Mouse (Mus musculus) limb, embryonic 10.5 days (tissue): ENCODE measurements around the gene Fancl. TPM values are rescaled to one million over a fixed set of nuclear protein-coding genes. Genes with fewer than 3 reads are reported as not detected.

Experiments used
- DNase-seq: peaks from one replicate; pipeline ENCODE4 v3.0.0-alpha.2; 2017; ENCODE audit warnings: low spot score
- H3K27ac ChIP-seq: fragments of 300-500 bp; sonication (generic); 2 replicates; pipeline ENCODE4 v1.5.1; 2016; ENCODE audit warnings: mild to moderate bottlenecking
- H3K27me3 ChIP-seq: fragments of 300-500 bp; sonication (generic); 2 replicates; pipeline ENCODE4 v1.6.1; 2016; ENCODE audit warnings: low read depth, mild to moderate bottlenecking; ENCODE audit not compliant: poor library complexity, severe bottlenecking
- H3K36me3 ChIP-seq: fragments of 300-500 bp; sonication (generic); 2 replicates; pipeline ENCODE4 v1.6.1; 2016; ENCODE audit warnings: mild to moderate bottlenecking, moderate library complexity
- H3K4me1 ChIP-seq: fragments of 300-500 bp; sonication (generic); 2 replicates; pipeline ENCODE4 v1.6.1; 2016
- H3K4me3 ChIP-seq: fragments of 300-500 bp; sonication (generic); 2 replicates; pipeline ENCODE4 v1.5.1; 2016; ENCODE audit warnings: mild to moderate bottlenecking, moderate library complexity
- H3K9me3 ChIP-seq: fragments of 300-500 bp; sonication (generic); replicated peaks from 2 replicates; pipeline ENCODE4 v1.6.1; 2016; ENCODE audit warnings: mild to moderate bottlenecking
- WGBS: fragments of 180-500 bp; shearing (Covaris S2); methylation state at CpG from one replicate; pipeline ENCODE4 v1.1.7; 2016; 5-methylcytosine and 5-hydroxymethylcytosine counted together
- polyA plus RNA-seq: library from polyadenylated mRNA; unstranded; fragments of >200 nt; fragmentation: Nextera tagmentation; extraction: Ambion mirVana; gene quantifications from 2 replicates; pipeline ENCODE4 v1.2.1, GENCODE M21; 2016

Fancl gene
- polyA plus RNA-seq, 1 experiment from 2014 or later: 34.9 TPM

DNA sequence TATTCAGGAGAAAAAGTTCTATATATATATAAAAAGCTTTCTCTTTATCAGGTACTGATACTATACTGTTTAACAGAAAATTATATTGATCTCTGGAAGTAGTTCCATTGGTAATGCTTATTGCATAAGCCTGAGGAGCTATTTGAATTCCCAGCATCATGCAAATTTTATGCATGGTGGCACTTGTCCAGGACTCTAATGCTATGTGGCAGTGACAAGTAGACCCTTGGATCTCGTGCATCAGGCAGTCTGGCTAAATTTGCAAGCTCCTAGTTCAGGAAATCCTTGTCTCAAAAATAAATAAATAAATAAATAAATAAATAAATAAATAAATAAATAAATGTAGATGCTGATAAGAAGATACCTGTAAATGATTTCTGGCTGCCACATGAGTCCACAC, 55.2 kb downstream of the Fancl start:
- Histone ChIP-seq H3K27ac (no peak overlapping the region), H3K9me3 (no peaks in the 10 kb centered on the region), H3K4me1 (no peaks in the 10 kb centered on the region), H3K4me3 (no peak overlapping the region), H3K36me3 (peaks cover 5% of the 10 kb centered on the region; the same call in 1 of the 2 replicates), H3K27me3 (no peaks in the 10 kb centered on the region)
- 77% methylated on average over 1 of the region's 1 CpGs for WGBS
- DNase-seq: no peak

DNA sequence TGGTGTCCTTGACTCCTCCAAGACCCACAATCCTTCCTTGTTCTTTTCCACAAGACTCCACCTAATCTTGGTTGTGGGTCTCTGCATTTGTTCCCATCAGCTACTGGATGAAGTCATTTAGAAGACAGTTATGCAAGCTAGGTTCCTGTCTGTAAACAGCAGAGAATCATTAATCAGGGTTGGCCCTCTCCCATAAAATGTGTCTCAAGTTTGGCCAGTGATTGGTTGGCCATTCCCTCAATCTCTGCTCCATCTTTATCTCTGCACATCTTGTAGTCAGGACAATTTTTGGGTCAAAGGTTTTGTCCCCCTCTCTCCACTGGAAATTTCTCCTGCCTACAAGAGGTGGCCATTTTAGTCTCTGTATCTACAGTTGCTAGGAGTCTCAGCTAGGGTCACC, 58.4 kb downstream of the Fancl start:
- no peaks in the 10 kb centered on the region for H3K4me1 ChIP-seq
- H3K9me3 ChIP-seq: no peaks in the 10 kb centered on the region
- peaks cover 8% of the 10 kb centered on the region for H3K36me3 ChIP-seq
- DNase-seq: no peak
- H3K4me3 ChIP-seq: no peak overlapping the region
- no peak overlapping the region for H3K27ac ChIP-seq
- H3K27me3 ChIP-seq: no peaks in the 10 kb centered on the region

DNA sequence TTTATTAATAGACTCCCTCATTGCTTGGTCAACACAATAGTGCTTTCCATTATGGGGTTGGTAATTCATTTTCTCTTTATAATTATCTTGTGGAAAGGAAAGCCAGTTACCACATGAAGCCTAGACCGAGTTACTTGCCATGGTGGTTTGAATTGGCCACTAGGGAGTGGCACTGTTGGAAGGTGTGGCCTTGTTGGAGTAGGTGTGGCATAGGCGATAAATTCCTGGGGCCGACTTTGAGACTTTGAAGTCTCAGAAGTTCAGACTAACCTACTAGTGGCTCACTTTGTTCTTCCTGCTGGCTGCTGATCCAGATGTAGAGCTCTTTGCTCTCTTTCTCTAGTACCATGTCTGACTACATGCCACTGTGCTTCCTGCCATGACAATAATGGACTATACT, 63.9 kb downstream of the Fancl start:
- Histone ChIP-seq H3K4me1 (no peaks in the 10 kb centered on the region), H3K27ac (no peak overlapping the region), H3K36me3 (peaks cover 4% of the 10 kb centered on the region), H3K9me3 (no peaks in the 10 kb centered on the region), H3K4me3 (no peak overlapping the region), H3K27me3 (no peaks in the 10 kb centered on the region)
- DNase-seq: no peak
- 80% methylated on average over 3 of the region's 3 CpGs for WGBS

DNA sequence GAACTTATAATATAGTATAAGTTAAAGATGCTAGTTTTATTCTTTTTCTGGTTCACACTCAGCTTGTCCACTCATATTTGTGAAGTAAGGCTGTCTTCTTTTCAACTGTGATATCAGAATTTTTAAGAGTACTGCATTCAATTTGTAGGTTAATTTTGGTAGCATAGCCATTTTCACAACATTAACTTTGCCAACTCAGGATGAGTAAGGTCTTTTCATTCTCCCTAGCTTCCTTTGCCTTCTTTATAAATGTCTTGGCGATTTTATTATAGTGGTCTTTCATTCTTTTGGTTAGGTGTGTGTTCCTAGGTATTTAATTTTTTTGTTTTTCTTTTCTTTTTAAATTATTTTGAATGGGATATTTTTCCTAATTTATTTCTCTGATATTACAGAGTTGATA, 64.7 kb downstream of the Fancl start:
- DNase-seq: no peak
- H3K9me3 ChIP-seq: no peaks in the 10 kb centered on the region
- H3K36me3 ChIP-seq: peaks cover 4% of the 10 kb centered on the region
- no peak overlapping the region for H3K27ac ChIP-seq
- H3K27me3 ChIP-seq: no peaks in the 10 kb centered on the region
- H3K4me3 ChIP-seq: no peak overlapping the region
- 79% methylated on average over 1 of the region's 1 CpGs for WGBS
- H3K4me1 ChIP-seq: no peaks in the 10 kb centered on the region

DNA sequence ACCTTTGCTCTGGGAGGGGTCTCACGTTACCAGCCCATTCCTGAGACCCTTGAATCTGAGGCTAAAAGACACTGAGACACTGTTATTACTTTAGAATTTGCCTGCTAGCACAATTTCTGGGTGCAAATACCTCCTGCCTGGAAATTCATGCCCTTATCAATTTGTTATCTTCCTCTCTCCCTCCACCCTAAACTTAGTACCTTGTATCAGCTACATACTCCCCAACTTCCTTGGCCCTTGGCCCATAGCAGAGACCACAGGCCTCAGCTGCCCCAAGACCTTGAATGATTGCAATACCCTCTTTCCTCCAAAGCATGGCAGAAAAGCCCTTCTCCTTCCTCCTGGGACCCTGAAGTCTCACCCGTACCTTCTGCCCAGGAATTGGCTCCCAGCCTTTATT, 65.3 kb downstream of the Fancl start:
- 88% methylated on average over 2 of the region's 2 CpGs for WGBS
- H3K9me3 ChIP-seq: no peaks in the 10 kb centered on the region

DNA sequence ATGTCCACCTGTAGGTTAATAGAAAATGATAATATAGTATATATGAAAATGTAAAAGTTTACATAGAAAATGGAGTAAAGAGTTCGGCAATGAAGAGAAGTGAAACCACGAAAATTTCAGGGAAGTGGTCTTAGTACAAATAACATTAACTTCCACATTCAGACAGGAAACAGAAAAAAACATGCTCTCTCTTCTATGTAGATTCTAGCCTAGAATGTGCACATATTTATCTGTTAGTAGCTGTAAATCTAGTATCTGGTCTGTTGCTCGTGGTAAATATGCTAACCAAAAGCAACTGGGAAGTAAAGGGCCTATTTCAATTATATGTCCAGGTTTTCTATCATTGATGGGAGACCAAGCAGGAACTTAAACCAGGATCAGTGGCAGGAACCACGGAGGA, 66.8 kb downstream of the Fancl start:
- DNase-seq: no peak
- whole genome bisulfite sequencing: 95% methylated on average over 4 of the region's 4 CpGs
- Histone ChIP-seq H3K4me1 (no peaks in the 10 kb centered on the region), H3K4me3 (no peak overlapping the region), H3K27ac (no peak overlapping the region), H3K36me3 (no peaks in the 10 kb centered on the region), H3K9me3 (no peaks in the 10 kb centered on the region), H3K27me3 (no peaks in the 10 kb centered on the region)

More for the DNA sequence above, 65.3 kb downstream of the Fancl start:
- Histone ChIP-seq H3K36me3 (peaks cover 4% of the 10 kb centered on the region), H3K4me1 (no peaks in the 10 kb centered on the region), H3K27ac (no peak overlapping the region), H3K4me3 (no peak overlapping the region), H3K27me3 (no peaks in the 10 kb centered on the region)
- no peak for DNase-seq

DNA sequence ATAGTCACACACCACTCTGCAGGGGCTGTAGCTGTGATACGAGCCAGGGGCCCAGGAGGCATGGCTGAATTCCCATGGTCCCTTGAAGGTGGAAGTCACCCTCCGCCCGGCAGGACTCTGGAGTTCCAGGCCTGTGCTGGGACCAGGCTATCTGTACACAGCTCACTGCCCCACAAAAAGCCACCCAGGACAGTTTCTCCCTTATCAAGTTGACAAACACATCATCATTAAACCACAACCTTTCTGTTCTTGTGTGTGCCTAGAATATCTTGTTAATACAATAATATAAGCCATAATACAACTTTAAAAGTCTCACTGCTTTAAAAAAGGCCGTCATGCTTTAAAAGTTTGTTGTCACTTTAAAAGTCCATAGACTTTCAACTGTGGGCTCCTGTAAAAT, 68.1 kb downstream of the Fancl start:
- 91% methylated on average over 4 of the region's 4 CpGs for WGBS

DNA sequence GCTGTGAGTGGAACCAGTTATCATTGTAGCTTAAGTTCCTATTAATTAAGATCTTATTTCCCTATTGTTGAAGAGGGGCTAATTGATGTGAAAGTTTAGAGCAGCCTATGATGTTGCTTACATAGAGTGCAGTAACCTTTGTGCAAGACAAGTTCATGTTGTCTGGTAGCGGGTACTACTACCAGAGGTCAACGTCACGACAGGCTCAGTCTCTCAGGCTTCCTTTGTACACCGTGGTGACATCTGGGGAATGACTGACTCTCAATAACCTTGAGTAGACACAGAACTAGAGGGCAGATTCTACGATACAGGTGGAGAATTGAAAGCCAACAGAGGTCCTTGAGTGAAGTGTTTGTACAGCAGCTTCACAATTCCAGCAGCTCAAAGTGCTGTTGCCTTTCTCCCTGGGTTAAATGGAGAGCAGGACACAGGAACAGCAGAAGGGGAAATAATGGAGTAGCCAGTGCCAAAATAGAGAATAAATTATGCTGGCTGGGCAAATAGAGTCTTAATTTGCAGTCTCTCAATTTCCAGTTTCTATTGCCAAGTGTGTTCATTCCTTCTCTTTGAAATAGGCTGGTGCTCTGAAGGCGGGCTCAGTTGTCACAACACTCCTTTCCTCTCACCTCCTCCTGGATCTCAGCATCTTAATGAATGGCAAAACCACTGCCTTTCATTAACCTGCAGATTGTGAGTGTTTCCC, 91.3 kb downstream of the Fancl start:
- H3K27me3 ChIP-seq: no peaks in the 10 kb centered on the region
- no peaks in the 10 kb centered on the region for H3K9me3 ChIP-seq
- whole genome bisulfite sequencing: 82% methylated on average over 6 of the region's 6 CpGs
- peaks cover 23% of the 10 kb centered on the region for H3K4me1 ChIP-seq
- no peak overlapping the region for H3K27ac ChIP-seq
- no peak for DNase-seq
- H3K36me3 ChIP-seq: peaks cover 24% of the 10 kb centered on the region
- H3K4me3 ChIP-seq: no peak overlapping the region

More for the DNA sequence above, 68.1 kb downstream of the Fancl start:
- Histone ChIP-seq H3K36me3 (no peaks in the 10 kb centered on the region), H3K9me3 (no peaks in the 10 kb centered on the region), H3K27ac (no peak overlapping the region), H3K4me3 (no peak overlapping the region), H3K4me1 (no peaks in the 10 kb centered on the region), H3K27me3 (no peaks in the 10 kb centered on the region)
- DNase-seq: no peak

DNA sequence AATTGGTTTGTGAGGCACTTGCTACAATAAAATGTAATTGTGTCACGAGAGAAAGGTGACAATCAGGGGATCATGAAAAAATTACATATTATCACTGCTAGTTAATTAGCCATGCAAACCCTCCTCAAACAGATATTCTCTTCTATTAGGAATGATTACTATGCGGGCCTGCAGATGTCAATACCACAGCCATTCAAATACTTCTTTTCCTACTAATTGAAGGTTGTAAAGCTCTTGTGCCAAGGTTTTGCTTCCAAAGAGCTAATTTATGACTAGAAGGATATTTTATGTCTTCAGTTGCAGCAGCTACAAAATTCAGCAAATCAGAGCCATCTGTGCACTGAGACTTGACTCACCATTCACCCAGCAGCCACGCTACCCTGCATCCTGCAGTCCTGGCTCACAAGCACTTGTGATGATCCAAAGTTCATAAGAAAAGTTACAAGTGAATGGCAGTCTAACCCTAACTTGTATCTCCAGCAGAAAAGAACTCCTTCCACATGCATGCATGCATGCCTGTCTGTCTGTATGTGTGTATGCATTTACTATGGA, 95.8 kb downstream of the Fancl start:
- H3K36me3 ChIP-seq: no peaks in the 10 kb centered on the region
- peaks cover 35% of the 10 kb centered on the region for H3K4me1 ChIP-seq
- DNase-seq: peak; percentile 40
- WGBS: 20% methylated on average over 3 of the region's 3 CpGs
- no peak overlapping the region for H3K4me3 ChIP-seq
- peak overlapping the region; percentile 42; the same call in 1 of the 2 replicates for H3K27ac ChIP-seq
- no peaks in the 10 kb centered on the region for H3K27me3 ChIP-seq
- no peaks in the 10 kb centered on the region for H3K9me3 ChIP-seq

DNA sequence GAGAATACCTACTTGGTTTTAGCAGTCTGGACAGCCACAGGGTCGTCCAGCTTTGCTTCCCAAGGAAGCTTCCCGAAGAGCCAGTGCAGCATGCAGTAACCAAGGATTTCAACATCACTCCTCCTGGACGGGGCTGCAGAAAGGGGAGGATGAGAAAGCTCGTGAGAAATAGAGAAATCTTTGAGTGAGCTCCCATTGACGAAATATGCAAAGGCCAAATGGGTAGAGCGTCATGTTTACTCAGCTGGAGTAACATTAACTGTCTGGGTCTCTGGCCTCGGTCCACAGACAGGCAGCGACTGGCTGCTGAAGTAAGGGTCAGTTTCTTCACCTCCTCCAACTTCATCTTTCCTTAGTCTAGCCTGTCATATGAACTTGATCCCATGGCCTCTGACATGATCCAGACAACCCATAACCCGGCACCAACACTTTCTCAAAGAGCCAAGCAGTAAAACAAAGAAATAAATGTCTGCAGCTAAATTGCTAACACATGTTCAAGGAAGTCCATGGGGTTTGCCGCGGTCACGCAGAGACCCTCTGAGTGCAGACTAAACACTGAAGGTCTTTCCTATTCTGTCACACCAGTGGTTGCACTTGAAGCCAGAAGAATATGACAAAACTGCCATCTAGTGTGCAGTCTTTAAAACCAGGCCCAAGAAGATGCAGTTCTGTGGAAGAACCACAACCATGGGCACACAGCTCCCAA, 104.0 kb downstream of the Fancl start:
- peak; percentile 80 for DNase-seq
- H3K4me3 ChIP-seq: peak overlapping the region; percentile 19; the same call in 1 of the 2 replicates
- H3K27me3 ChIP-seq: no peaks in the 10 kb centered on the region
- H3K36me3 ChIP-seq: no peaks in the 10 kb centered on the region
- H3K27ac ChIP-seq: peak overlapping the region; percentile 86
- peaks cover 38% of the 10 kb centered on the region for H3K4me1 ChIP-seq
- H3K9me3 ChIP-seq: no peaks in the 10 kb centered on the region
- 22% methylated on average over 12 of the region's 12 CpGs for WGBS

DNA sequence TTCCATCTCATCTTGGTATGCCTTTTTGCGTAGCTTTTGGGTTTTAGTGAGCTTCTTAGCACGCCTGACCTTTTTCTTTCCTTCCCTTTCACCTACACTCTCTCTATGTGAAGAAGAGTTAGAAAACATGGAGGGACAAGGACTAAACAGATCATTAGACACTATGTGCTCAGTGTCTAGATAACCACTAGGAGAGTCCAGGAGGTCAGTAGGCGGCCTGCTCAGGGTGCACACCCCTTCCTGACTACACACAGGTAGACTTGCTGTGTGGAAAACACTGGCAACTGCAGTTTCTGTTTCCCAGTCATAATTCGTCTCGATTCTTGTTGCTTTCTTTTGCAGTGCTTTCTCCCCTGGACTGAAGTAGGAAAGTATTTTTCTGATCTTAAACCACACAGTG, 110.0 kb downstream of the Fancl start:
- no peak for DNase-seq
- no peak overlapping the region for H3K4me3 ChIP-seq
- H3K36me3 ChIP-seq: no peaks in the 10 kb centered on the region
- H3K27me3 ChIP-seq: no peaks in the 10 kb centered on the region
- no peaks in the 10 kb centered on the region for H3K9me3 ChIP-seq
- peaks cover 5% of the 10 kb centered on the region for H3K4me1 ChIP-seq
- no peak overlapping the region for H3K27ac ChIP-seq
- 95% methylated on average over 5 of the region's 5 CpGs for WGBS

DNA sequence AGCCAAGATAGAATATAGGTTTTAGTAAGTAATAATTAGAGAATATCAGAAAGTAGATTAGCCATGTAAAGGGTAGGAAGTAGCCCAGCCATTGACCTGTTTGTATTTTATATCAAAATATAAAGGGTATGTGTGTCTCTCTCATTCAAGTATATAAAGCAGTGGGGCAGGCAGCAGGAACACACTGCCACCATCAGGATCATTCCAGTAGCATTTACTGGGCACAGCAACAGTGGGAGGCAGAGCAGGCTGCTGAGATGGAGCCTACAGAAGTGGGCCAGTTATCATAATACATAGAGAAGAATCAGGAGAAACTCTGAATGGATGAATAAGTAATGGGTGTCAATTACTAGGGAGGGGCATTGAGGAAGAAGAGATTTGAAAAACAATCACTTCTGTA, 127.7 kb downstream of the Fancl start:
- Histone ChIP-seq H3K27ac (no peak overlapping the region), H3K4me3 (no peak overlapping the region), H3K36me3 (0 out of 2 replicates have a peak, but pooled peaks cover 2% of the 10 kb centered on the region), H3K4me1 (peaks cover 11% of the 10 kb centered on the region; the same call in 1 of the 2 replicates), H3K27me3 (no peaks in the 10 kb centered on the region), H3K9me3 (no peaks in the 10 kb centered on the region)
- no peak for DNase-seq

DNA sequence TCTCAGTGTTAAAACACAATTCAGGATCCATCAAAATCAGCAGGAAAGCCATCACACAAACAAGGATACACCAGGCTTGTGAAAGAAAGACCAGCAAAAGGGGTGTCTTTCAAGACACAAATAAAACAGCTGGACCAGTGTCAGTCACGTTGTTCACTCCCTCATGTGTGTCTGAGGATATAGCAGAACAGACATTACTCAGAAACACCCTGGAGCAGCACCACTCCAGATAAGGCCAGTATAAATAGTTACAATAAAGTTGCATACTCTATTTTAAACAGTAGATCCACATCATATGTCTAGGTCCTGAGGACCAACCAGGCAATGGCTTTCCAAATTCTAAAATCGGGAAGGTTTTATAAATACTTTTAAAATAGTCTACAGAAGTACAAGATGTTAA, 130.2 kb downstream of the Fancl start:
- Histone ChIP-seq H3K36me3 (no peaks in the 10 kb centered on the region), H3K27me3 (no peaks in the 10 kb centered on the region), H3K9me3 (no peaks in the 10 kb centered on the region), H3K4me3 (no peak overlapping the region), H3K27ac (no peak overlapping the region), H3K4me1 (peaks cover 11% of the 10 kb centered on the region; the same call in 1 of the 2 replicates)
- no peak for DNase-seq
- 87% methylated on average over 2 of the region's 2 CpGs for WGBS
